Mouse (Mus musculus) midbrain, embryonic 16.5 days (tissue): ENCODE data around the gene Usp37. TPM values are rescaled to one million over a fixed set of nuclear protein-coding genes. Genes with fewer than 3 reads are reported as not detected.

ENCODE experiments used
- ATAC-seq: fragments of 200-750 bp; cut with Nextera tagmentation; 2 replicates; pipeline ENCODE4 v1.8.0; 2017; ENCODE audit warnings: moderate TSS enrichment
- H3K27ac ChIP-seq: fragments of 300-500 bp; sonication (generic); 2 replicates; pipeline ENCODE4 v1.5.1; 2014; ENCODE audit warnings: mild to moderate bottlenecking, low read length, mixed read lengths
- H3K27me3 ChIP-seq: fragments of 300-500 bp; sonication (generic); 2 replicates; pipeline ENCODE4 v1.6.1; 2014; ENCODE audit warnings: low read depth, low read length, mixed read lengths; ENCODE audit not compliant: control insufficient read depth, insufficient read depth
- H3K36me3 ChIP-seq: fragments of 300-500 bp; sonication (generic); 2 replicates; pipeline ENCODE4 v1.6.1; 2014; ENCODE audit warnings: mild to moderate bottlenecking, low read length, moderate library complexity, mixed read lengths; ENCODE audit not compliant: control insufficient read depth, insufficient read depth
- H3K4me1 ChIP-seq: fragments of 300-500 bp; sonication (generic); 2 replicates; pipeline ENCODE4 v1.6.1; 2014; ENCODE audit warnings: mild to moderate bottlenecking, low read length, mixed read lengths; ENCODE audit not compliant: control insufficient read depth, insufficient read depth
- H3K4me2 ChIP-seq: fragments of 300-500 bp; sonication (generic); 2 replicates; pipeline ENCODE4 v1.6.1; 2014; ENCODE audit warnings: mild to moderate bottlenecking, low read length, mixed read lengths
- H3K4me3 ChIP-seq: fragments of 300-500 bp; sonication (generic); 2 replicates; pipeline ENCODE4 v1.5.1; 2014; ENCODE audit warnings: low read depth, mild to moderate bottlenecking, low read length, moderate library complexity, mixed read lengths
- H3K9ac ChIP-seq: fragments of 300-500 bp; sonication (generic); 2 replicates; pipeline ENCODE4 v1.6.1; 2014; ENCODE audit warnings: low read depth, low read length, mixed read lengths
- H3K9me3 ChIP-seq: fragments of 300-500 bp; sonication (generic); replicated peaks from 2 replicates; pipeline ENCODE4 v1.6.1; 2014; ENCODE audit warnings: mild to moderate bottlenecking, low read length, mixed read lengths; ENCODE audit not compliant: control insufficient read depth, poor library complexity, severe bottlenecking
- WGBS: fragments of 180-500 bp; shearing (Covaris S2); extraction: QIAGEN DNeasy Blood & Tissue Kit; methylation state at CpG from one replicate; pipeline ENCODE4 v1.1.7; 2014; 5-methylcytosine and 5-hydroxymethylcytosine counted together
- polyA plus RNA-seq: library from polyadenylated mRNA; unstranded; fragments of >200 nt; fragmentation: Nextera tagmentation; extraction: Ambion mirVana; gene quantifications from 2 replicates; pipeline ENCODE4 v1.2.1, GENCODE M21; 2015

Usp37 gene
- polyA plus RNA-seq, 1 experiment from 2014 or later: 28.1 TPM

GRCm38 (mm10) chr1:74412711-74413110 is 131.4 kb downstream of the Usp37 start:
- Histone ChIP-seq H3K4me1 (no peaks in the 10 kb centered on the region), H3K36me3 (no peaks in the 10 kb centered on the region), H3K9ac (no peak overlapping the region), H3K9me3 (no peaks in the 10 kb centered on the region), H3K4me2 (no peak overlapping the region), H3K27me3 (no peaks in the 10 kb centered on the region), H3K27ac (no peak overlapping the region), H3K4me3 (no peak overlapping the region)
- 86% methylated on average over 8 of the region's 8 CpGs for WGBS
- no peak for ATAC-seq

GRCm38 (mm10) chr1:74411753-74412325 is 132.2 kb downstream of the Usp37 start:
- H3K9me3 ChIP-seq: no peaks in the 10 kb centered on the region
- no peak overlapping the region for H3K4me2 ChIP-seq
- no peaks in the 10 kb centered on the region for H3K27me3 ChIP-seq
- H3K9ac ChIP-seq: no peak overlapping the region
- no peaks in the 10 kb centered on the region for H3K4me1 ChIP-seq
- WGBS: 60% methylated on average over 2 of the region's 2 CpGs
- no peaks in the 10 kb centered on the region for H3K36me3 ChIP-seq
- H3K27ac ChIP-seq: no peak overlapping the region
- H3K4me3 ChIP-seq: no peak overlapping the region
- ATAC-seq: no peak

- no peaks in the 10 kb centered on the region for H3K9me3 ChIP-seq
- H3K9ac ChIP-seq: no peak within 1 kb of the TSS
- H3K27me3 ChIP-seq: no peaks in the 10 kb centered on the region
- no peak within 1 kb of the TSS for H3K27ac ChIP-seq
- ATAC-seq: no peak
- H3K4me3 ChIP-seq: no peak within 1 kb of the TSS
- no peaks in the 10 kb centered on the region for H3K36me3 ChIP-seq
- no peaks in the 10 kb centered on the region for H3K4me1 ChIP-seq
- 60% methylated on average over 15 of the region's 15 CpGs for WGBS
- H3K4me2 ChIP-seq: no peak within 1 kb of the TSS
Measured at GRCm38 (mm10) chr1:74408589-74409504, 135.2 kb downstream of the Usp37 start, which contains the start of gene Vil1. Vil1 (plus strand) TSS chr1:74409376.

GRCm38 (mm10) chr1:74404206-74404605 is 139.9 kb downstream of the Usp37 start:
- no peaks in the 10 kb centered on the region for H3K27me3 ChIP-seq
- no peak overlapping the region for H3K4me2 ChIP-seq
- no peaks in the 10 kb centered on the region for H3K4me1 ChIP-seq
- H3K27ac ChIP-seq: no peak overlapping the region
- H3K4me3 ChIP-seq: no peak overlapping the region
- ATAC-seq: no peak
- no peaks in the 10 kb centered on the region for H3K9me3 ChIP-seq
- WGBS: 94% methylated on average over 4 of the region's 4 CpGs
- H3K9ac ChIP-seq: no peak overlapping the region
- no peaks in the 10 kb centered on the region for H3K36me3 ChIP-seq

- H3K9ac ChIP-seq: no peak overlapping the region
- WGBS: 55% methylated on average over 16 of the region's 16 CpGs
- H3K4me2 ChIP-seq: no peak overlapping the region
- no peak overlapping the region for H3K4me3 ChIP-seq
- H3K27ac ChIP-seq: no peak overlapping the region
- ATAC-seq: no peak
- no peaks in the 10 kb centered on the region for H3K9me3 ChIP-seq
- no peaks in the 10 kb centered on the region for H3K27me3 ChIP-seq
- no peaks in the 10 kb centered on the region for H3K36me3 ChIP-seq
- H3K4me1 ChIP-seq: peaks cover 7% of the 10 kb centered on the region; the same call in 1 of the 2 replicates
Measured at GRCm38 (mm10) chr1:74401015-74401702, 142.9 kb downstream of the Usp37 start.

- no peak overlapping the region for H3K4me2 ChIP-seq
- 84% methylated on average over 3 of the region's 3 CpGs for WGBS
- H3K27me3 ChIP-seq: no peaks in the 10 kb centered on the region
- ATAC-seq: no peak
- no peak overlapping the region for H3K27ac ChIP-seq
- H3K9ac ChIP-seq: no peak overlapping the region
- H3K4me1 ChIP-seq: peaks cover 7% of the 10 kb centered on the region; the same call in 1 of the 2 replicates
- H3K36me3 ChIP-seq: no peaks in the 10 kb centered on the region
- no peaks in the 10 kb centered on the region for H3K9me3 ChIP-seq
- no peak overlapping the region for H3K4me3 ChIP-seq
Measured at GRCm38 (mm10) chr1:74400531-74400930, 143.6 kb downstream of the Usp37 start.

GRCm38 (mm10) chr1:74397919-74398451 is 146.1 kb downstream of the Usp37 start:
- Histone ChIP-seq H3K36me3 (no peaks in the 10 kb centered on the region), H3K4me1 (peaks cover 7% of the 10 kb centered on the region; the same call in 1 of the 2 replicates), H3K9me3 (no peaks in the 10 kb centered on the region), H3K9ac (peak overlapping the region; percentile 60), H3K4me3 (peak overlapping the region; percentile 56), H3K27me3 (no peaks in the 10 kb centered on the region), H3K4me2 (peak overlapping the region; percentile 74), H3K27ac (peak overlapping the region; percentile 64; the same call in 1 of the 2 replicates)
- 5% methylated on average over 11 of the region's 11 CpGs for WGBS
- peak; percentile 64 for ATAC-seq

- Histone ChIP-seq H3K36me3 (no peaks in the 10 kb centered on the region), H3K9me3 (no peaks in the 10 kb centered on the region), H3K9ac (peak overlapping the region; percentile 60), H3K27me3 (no peaks in the 10 kb centered on the region), H3K4me3 (peak overlapping the region; percentile 56), H3K4me2 (peak overlapping the region; percentile 74), H3K27ac (peak overlapping the region; percentile 64; the same call in 1 of the 2 replicates), H3K4me1 (peaks cover 11% of the 10 kb centered on the region)
- WGBS: under 1% methylated on average over 36 of the region's 41 CpGs
- peak; percentile 84 for ATAC-seq
Measured at GRCm38 (mm10) chr1:74397268-74397918, 146.7 kb downstream of the Usp37 start.
